Mouse (Mus musculus) right cerebral cortex, postnatal 4 days (tissue): ENCODE results near the gene Lmbr1.
"Not testable (repeated sequence)": the region's sequence is repeated elsewhere in the genome, so short reads cannot be mapped to it uniquely, and the experiment has no call there.

Experiments
- DNase-seq: peaks from one replicate; pipeline ENCODE4 v3.0.0-alpha.2; 2022

Gene Lmbr1

DNA sequence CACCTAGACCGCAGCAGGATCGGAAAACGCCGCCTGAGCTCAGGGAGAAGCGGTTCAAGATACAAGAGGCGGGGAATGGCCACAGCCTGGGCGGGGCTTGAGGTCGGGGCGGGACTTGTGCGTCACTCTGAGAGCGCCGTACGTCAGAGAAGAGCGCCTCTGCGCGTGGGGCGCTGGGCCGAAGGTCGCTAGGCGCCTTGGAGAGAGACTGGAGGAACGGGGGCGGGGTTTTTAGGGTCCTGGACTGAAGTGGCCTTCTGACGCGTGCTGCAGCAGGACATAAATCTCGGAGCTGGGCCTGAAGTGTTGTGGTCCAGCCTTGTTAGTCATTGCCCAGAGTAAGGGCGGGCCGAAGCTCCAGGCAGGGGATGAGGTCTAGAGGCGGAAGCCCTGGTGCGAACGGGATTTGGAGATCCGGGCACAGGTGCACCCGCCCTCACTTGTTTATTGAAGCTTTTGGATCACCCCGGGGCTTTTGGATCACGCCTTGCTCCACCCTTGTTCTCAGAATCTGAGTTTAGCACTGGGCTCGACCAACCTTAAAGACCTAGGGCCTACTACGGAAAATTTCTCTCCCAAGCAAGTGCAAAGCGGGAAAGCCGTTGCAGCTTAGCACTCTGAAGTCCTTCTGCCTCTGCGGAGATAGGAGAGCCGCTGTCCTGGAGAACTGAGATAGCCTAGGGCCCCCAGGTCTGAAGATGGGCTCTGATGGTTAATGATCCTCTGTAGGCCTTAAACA is at the start of gene Lmbr1:
Gene Lmbr1, minus strand, starts transcription at position 93 of the 739 bp plus-strand sequence.
- DNase-seq: peak; percentile 93

GRCm38 (mm10) chr5:29423330-29423729 is 45.1 kb upstream of the Lmbr1 start:
- DNase-seq: not testable (repeated sequence)

- DNase-seq: no peak
Measured at GRCm38 (mm10) chr5:29413041-29413440, 34.9 kb upstream of the Lmbr1 start.

- no peak for DNase-seq
Measured at GRCm38 (mm10) chr5:29410854-29411253, 32.7 kb upstream of the Lmbr1 start.

GRCm38 (mm10) chr5:29398427-29398826 is 20.2 kb upstream of the Lmbr1 start:
- DNase-seq: no peak

GRCm38 (mm10) chr5:29388944-29389765 is 11.0 kb upstream of the Lmbr1 start:
- peak; percentile 80 for DNase-seq

DNA sequence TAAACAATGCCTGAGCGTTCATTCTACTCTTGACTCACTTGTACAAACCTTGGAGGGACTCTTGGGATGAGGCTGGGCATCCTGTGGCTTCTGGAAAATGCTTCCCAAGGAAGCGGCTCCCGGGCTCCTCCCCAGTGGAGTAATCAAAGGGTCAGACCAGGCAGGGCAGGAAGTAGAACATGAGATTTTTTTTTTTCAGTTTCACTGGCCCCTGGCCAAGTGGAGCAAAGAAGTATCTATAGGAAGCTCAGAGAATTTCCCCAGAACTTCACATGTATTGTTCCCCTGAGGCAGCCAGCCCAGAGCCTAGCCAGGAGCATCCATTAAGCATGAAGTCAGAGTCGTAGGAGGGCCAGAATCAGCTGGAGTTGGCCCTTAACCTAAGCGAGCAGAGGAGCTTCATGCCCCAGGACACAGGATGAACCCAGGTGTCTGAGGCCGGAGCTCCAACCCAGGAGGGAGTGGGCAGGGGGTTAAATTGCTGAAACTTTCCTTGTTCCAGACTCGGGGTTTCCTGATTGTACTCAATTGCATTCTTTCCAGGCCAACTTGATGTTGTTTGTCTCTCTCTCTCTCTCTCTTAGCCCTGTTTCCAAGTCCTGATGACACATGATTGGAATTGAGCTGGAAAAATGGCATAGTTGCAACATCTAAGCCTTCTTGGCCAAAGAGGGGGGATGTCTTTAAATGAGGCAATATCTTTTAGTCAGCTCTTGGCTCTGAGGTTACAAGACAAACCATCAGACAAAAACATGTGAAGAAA is 10.2 kb upstream of the Lmbr1 start:
- no peak for DNase-seq

GRCm38 (mm10) chr5:29387591-29387990 is 9.4 kb upstream of the Lmbr1 start:
- no peak for DNase-seq

DNA sequence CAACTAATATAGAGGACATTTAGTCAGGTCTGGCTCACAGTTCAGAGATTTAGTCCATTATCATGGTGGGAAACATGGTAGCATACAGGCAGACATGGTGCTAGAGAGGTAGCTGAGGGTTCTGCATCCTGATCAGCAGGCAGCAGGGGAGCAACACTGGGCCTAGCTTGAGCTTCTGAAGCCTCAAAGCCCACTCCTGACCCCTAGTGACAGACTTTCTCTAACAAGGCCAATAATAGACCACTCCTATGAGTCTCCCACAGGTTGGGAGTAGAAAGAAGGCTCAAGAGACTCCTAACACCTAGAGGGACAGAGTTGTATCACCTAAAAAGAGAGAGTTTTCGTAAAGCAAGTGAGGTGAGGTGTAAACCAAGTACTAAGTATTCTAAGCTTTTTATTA is 4.6 kb upstream of the Lmbr1 start:
- DNase-seq: no peak

DNA sequence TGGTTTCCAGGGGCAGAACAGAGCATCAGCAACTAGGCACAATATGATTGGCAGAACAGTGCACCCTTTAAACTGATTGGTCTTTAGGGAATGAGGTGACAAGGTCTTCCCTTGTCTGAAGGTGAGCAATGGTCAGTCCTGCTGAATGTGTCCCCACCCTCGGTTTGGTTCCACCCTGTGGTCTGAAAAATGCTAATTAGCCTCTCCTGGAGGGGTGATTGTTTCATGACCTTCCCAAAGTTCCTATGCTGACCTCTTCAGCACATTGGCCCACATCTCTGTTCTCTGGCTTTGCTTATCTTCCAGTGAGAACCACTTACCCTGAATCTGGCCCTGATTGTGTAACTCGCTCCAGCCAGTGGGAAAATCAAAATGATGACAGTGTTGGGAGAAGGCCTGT is 1.9 kb upstream of the Lmbr1 start:
- DNase-seq: no peak

DNA sequence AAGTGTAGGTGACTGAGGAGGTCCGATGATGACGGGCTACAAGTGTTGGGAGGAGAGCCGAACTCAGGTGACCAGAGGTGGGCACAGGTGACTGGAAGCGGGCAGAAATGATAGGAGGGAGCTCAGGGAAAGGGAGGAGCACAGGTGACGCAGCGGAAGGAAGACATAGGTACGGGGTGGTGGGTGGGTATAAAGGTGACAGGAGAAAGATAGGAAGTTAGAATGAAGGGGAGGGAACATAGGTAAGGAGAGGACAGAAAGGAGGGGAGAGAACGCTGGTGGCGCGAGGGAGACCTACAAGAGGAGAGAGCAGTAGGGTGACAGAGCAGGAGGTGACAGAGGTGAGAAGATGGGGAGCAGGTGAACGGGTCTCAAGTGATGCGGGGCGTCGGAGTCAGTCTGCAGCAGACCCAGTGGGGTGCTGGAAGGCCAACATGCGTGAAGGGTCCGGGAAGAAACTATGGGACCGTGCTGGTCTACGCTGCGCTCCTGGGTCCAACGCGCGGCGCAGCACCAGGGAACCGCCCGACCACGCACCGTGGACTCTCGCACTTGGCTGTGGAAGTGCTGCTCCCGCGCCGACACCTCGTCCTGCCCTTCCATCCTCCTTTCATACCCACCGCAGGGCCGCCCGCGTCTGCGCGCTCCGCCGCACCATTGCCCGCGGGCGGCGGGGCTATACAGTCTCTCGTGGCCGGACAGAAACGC is 446 bp downstream of the Lmbr1 start:
- DNase-seq: no peak

GRCm38 (mm10) chr5:29363511-29363910 is 14.7 kb downstream of the Lmbr1 start:
- DNase-seq: no peak

DNA sequence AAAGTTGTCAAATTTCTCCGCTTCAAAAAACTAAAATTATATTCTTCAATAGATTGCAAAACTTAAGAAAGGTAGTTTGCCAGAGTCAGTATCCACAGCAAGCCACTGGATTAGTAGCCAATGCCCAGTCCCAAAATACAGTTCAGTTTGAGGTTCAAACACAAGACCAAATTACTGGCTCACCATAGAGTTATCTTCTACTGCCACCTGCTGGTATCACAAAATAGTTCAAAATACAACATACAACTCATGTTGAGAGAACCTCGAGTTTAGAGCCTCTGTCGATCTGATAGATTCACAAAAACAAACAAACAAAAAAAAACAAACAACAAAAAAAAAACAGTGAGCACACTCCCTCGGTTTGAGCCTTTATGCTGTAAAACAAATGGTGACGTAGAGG is 42.4 kb downstream of the Lmbr1 start:
- DNase-seq: no peak

- no peak for DNase-seq
Measured at GRCm38 (mm10) chr5:29322503-29322902, 55.7 kb downstream of the Lmbr1 start.

DNA sequence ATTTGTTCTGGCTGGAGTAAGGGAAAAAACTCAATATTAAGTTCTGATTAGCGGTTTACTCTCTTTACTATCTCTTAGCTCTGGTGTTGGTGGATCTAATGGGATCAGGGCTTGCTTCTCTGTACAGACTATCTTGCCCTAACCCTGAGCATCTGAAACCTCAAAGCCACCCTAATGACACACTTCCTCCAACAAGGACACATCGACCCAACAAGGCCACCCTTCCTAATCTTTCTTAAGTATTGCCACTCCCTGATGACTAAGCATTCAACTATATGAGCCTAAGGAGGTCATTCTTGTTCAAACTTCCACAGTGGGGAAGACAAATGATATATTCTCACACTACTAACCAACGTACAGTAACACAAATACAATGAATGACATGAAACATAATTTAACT is 69.0 kb downstream of the Lmbr1 start:
- DNase-seq: no peak

GRCm38 (mm10) chr5:29293194-29293593 is 85.0 kb downstream of the Lmbr1 start:
- DNase-seq: peak; percentile 76

GRCm38 (mm10) chr5:29290110-29290509 is 88.1 kb downstream of the Lmbr1 start:
- no peak for DNase-seq

DNA sequence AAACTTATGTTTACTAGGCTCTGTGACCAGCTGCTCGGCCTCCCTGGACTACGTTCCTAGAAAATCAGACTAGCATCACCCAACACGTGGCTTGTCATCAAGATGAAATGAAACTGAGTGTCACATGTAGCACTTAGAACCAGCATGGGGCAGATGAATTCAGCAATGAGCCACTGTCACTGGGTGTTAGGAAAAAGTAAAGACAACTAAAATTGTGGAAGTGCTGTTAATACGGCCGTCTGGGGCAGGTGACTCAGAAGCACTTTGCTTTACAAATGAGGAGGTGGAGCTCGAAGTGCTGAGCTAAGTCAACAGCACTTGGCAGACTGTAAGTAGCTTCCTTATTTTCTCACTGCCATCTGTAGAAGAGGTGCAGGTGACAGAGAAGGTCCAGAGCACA is 88.5 kb downstream of the Lmbr1 start:
- no peak for DNase-seq

DNA sequence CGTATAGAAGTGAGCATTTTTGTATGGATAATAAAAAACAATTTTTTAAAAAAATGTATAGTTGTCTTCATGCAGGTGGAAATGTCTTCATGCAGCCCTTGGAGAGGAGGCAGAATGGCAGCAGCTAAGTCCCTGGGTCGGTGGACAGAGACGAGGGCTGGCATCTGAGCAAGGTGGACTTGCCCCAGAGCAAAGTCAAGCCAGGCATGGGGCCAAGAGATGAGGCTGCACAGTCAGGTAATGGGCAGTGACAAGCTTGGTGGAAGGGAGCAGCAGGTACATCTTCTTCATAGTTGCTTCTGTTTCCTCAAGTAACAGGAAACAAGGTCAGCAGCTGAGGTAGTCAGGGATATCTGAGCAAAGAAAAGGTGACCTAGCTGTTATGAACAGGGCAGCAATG is 97.1 kb downstream of the Lmbr1 start:
- no peak for DNase-seq

DNA sequence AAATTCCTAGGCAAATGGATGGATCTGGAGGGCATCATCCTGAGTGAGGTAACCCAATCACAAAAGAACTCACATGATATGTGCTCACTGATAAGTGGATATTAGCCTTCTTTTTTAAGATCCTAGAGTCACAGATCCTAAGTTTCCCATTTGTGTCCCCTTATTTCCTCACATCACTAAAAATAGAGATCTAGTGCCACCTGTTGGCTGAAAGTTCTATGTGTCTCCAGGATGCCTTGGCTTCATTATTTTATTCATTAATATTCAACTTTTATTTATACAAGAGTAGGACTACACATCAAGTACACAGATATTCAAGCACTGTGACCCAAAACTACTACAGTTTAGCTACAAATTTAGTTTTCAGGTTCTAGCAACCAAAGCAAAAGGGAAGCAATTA is 103.4 kb downstream of the Lmbr1 start:
- no peak for DNase-seq

DNA sequence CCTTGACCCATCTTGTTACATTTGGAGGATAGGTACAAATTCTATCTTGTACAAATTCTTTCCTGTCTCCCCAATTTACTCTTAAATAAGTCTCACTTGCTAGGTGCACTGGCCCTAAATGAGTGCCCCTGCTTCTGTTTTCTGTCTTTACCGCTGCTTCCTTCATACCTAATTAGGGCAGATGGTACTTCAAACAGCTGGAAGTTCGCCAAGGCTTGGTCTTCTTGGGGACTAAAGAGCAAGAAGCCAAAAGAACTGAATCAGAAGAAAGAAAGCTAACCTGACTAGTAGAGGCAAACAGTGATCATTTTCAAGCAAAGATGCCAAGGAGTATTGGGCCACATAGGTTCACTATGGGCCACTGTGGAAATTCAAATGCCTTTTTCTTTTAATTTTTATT is 104.8 kb downstream of the Lmbr1 start:
- DNase-seq: no peak

DNA sequence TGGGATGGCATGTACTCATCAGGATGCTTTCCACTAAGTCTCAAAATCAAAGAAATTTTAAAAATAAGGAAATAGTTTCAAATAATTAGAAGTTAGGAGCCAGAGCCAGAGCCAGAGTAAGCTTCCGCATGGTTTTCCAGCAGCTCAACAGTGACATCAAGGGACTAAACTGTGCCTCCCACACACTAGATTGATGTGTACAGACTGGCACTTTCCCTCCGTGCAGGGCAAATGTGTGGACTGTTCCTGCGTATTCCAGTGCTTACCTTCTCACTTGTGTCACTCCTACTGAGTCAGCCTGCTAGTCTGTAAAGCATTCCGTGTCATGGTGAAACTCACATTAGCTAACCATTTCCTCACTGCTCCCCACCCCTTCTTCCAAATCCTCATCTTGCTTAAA is 107.3 kb downstream of the Lmbr1 start:
- no peak for DNase-seq

DNA sequence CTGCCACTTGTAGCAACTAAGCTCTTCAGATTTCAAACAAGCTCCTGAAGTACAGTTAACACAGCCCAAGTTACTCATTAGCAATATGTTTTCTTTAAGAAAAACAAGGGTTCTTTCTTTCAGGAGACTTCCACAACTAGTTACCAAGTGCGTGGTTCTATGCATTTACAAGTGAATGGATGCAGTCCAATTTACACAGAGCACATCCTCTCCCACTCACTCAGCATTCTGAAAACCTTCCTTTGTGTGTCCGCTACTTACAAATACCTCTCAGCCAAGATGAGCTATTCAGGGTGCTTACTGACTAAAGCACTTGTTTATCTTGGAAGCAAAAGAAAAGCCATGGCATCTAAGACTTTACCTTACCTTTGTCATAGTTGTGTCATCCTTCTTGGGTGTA is 124.3 kb downstream of the Lmbr1 start:
- no peak for DNase-seq
